Mouse (Mus musculus): ENCODE data around the gene Cry1.

DNA sequence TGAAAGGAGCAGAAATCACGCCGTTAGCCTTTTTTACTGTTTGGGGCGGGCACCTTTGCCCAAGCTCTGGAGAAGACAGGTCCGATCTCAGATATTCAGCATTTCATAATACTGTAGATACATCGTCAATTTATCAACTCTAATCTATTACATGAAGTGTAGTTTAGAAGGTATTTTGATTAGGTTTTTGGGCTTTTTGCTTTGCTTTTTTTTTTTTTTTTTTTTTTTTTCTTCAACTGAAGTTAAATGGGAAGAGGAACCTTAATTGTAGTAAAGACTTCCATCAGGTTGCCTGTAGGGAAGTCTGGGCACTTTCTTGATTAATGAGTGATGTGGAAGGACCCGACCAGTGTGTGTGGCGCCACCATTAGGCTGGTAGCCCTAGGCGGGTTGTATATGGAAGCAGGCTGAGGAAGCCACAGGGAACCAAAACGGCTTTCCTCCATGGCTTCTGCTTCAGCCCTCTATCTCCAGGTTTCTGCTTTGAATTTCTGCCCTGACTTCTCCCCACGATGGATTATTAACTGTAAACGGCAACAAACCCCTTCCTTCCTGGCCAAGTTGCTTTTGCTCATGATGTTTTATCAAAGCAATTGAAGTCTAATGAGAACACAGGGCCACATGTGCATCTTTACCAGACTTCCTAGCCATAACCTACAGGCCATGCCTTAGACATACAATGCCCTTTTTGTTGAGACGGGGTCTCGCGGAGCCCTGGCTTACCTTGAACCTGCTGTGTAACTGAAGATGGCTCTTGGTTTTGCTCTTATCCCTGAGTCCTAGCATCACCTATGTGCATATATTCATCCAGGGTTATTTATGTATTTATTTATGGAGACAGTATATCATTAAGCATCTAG lies 1.0 kb upstream of the Cry1 start:
- TF ChIP-seq POLR2A (IDR thresholded peaks at IDR 0.05; ENCODE audit: low read depth, low read length): no peak
- TF ChIP-seq CTCF (IDR thresholded peaks at IDR 0.05; ENCODE audit: extremely low read depth, insufficient read depth, insufficient read length, insufficient replicate concordance): no peak
